Mouse (Mus musculus): ENCODE data around the gene Atad3a. TPM values are rescaled to one million over a fixed set of nuclear protein-coding genes. Genes with fewer than 3 reads are reported as not detected.
A peak's percentile ranks its signal among the peaks of the same experiment; 100 is the strongest.
"Not testable (repeated sequence)": the region's sequence is repeated elsewhere in the genome, so short reads cannot be mapped to it uniquely, and the experiment has no call there.

Atad3a gene
- total RNA-seq, 2 experiments from 2014 or later = 66.8 to 118 TPM

GRCm38 (mm10) chr4:155740681-155741080, 20.2 kb downstream of the Atad3a start:
- not testable (repeated sequence) for ATAC-seq (replicated peaks; ENCODE audit: poor library complexity, severe bottlenecking)

GRCm38 (mm10) chr4:155739741-155740636, 20.9 kb downstream of the Atad3a start:
- no peak for ATAC-seq (replicated peaks; ENCODE audit: poor library complexity, severe bottlenecking)

GRCm38 (mm10) chr4:155739152-155739551, 21.7 kb downstream of the Atad3a start:
- ATAC-seq (replicated peaks; ENCODE audit: poor library complexity, severe bottlenecking) = no peak

- ATAC-seq (replicated peaks; ENCODE audit: poor library complexity, severe bottlenecking) = no peak
These were observed 22.6 kb downstream of the Atad3a start for GRCm38 (mm10) chr4:155738262-155738661.

GRCm38 (mm10) chr4:155736421-155736820, 24.5 kb downstream of the Atad3a start:
- ATAC-seq (replicated peaks; ENCODE audit: poor library complexity, severe bottlenecking) = no peak

- no peak for ATAC-seq (replicated peaks; ENCODE audit: poor library complexity, severe bottlenecking)
These were observed 25.1 kb downstream of the Atad3a start for GRCm38 (mm10) chr4:155735788-155736187.

- ATAC-seq (replicated peaks; ENCODE audit: poor library complexity, severe bottlenecking) = peak; percentile 9; the same call in 1 of the 2 replicates
These were observed 25.8 kb downstream of the Atad3a start for GRCm38 (mm10) chr4:155734951-155735702.

- peak; percentile 81 for ATAC-seq (replicated peaks; ENCODE audit: poor library complexity, severe bottlenecking)
These were observed 26.4 kb downstream of the Atad3a start, which contains the start of gene Tmem240 for GRCm38 (mm10) chr4:155734350-155734941. Gene Tmem240 (plus strand): TSS chr4:155734800.

- no peak for ATAC-seq (replicated peaks; ENCODE audit: poor library complexity, severe bottlenecking)
These were observed 27.6 kb downstream of the Atad3a start for GRCm38 (mm10) chr4:155733267-155733666.

GRCm38 (mm10) chr4:155727993-155728392, 32.9 kb downstream of the Atad3a start:
- no peak for ATAC-seq (replicated peaks; ENCODE audit: poor library complexity, severe bottlenecking)

GRCm38 (mm10) chr4:155721668-155722083, 39.2 kb downstream of the Atad3a start:
- peak; percentile 66 for ATAC-seq (replicated peaks; ENCODE audit: poor library complexity, severe bottlenecking)

- peak; percentile 52 for ATAC-seq (replicated peaks; ENCODE audit: poor library complexity, severe bottlenecking)
These were observed 50.2 kb downstream of the Atad3a start for GRCm38 (mm10) chr4:155710521-155711252.

GRCm38 (mm10) chr4:155708988-155709387, 51.9 kb downstream of the Atad3a start:
- no peak for ATAC-seq (replicated peaks; ENCODE audit: poor library complexity, severe bottlenecking)

- no peak for ATAC-seq (replicated peaks; ENCODE audit: poor library complexity, severe bottlenecking)
These were observed 52.3 kb downstream of the Atad3a start for GRCm38 (mm10) chr4:155708582-155708981.

- peak; percentile 31 for ATAC-seq (replicated peaks; ENCODE audit: poor library complexity, severe bottlenecking)
These were observed 55.3 kb downstream of the Atad3a start for GRCm38 (mm10) chr4:155705592-155705929.

- ATAC-seq (replicated peaks; ENCODE audit: poor library complexity, severe bottlenecking) = peak; percentile 80
These were observed 55.9 kb downstream of the Atad3a start, which contains the start of gene Ssu72 for GRCm38 (mm10) chr4:155704721-155705591. Gene Ssu72 (plus strand): TSS chr4:155704800.

GRCm38 (mm10) chr4:155703425-155703929, 57.4 kb downstream of the Atad3a start:
- no peak for ATAC-seq (replicated peaks; ENCODE audit: poor library complexity, severe bottlenecking)

- no peak for ATAC-seq (replicated peaks; ENCODE audit: poor library complexity, severe bottlenecking)
These were observed 60.5 kb downstream of the Atad3a start for GRCm38 (mm10) chr4:155700425-155700824.
